Mouse (Mus musculus): ENCODE data around the gene Trpt1. TPM values are rescaled to one million over a fixed set of nuclear protein-coding genes. Genes with fewer than 3 reads are reported as not detected.
A peak's percentile ranks its signal among the peaks of the same experiment; 100 is the strongest.

Gene Trpt1
- total and polyA plus RNA-seq, 2 experiments from 2014 or later = 28.4 to 32.0 TPM

DNA sequence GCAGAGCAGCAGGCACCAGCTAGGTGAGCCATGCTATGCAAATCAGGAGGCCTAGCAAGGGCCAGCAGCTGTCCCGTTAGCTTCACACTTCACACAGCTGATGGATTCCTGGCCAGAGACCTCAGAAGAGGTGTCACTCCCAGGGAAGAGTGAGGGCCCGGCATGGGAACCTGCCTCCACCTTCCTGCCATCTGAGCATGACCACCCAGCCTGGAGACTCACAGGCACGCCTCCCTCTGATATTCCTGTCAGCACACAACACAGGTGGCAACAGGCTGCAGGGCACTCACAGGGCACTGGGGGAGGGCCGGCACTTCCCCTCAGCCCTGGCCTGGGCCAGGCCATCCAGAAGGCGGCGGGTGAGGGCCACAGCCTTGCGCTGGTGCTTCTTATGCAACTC, 40.5 kb upstream of the Trpt1 start:
- peak; percentile 75 for DNase-seq (ENCODE audit: low spot score)
- peak; percentile 35 for TF ChIP-seq CTCF (IDR thresholded peaks at IDR 0.05; ENCODE audit: low read depth)
- no peak; the same call in 1 of the 2 replicates for TF ChIP-seq EP300 (IDR thresholded peaks at IDR 0.05; ENCODE audit: low read depth)
- 34% methylated on average over 7 of the region's 7 CpGs for WGBS
- H3K27ac ChIP-seq (ENCODE audit: low read depth) = peak overlapping the region; percentile 54
- peaks cover 39% of the 10 kb centered on the region for H3K36me3 ChIP-seq (replicated peaks; ENCODE audit: control insufficient read depth, insufficient read depth, low read length)
- peaks cover 30% of the 10 kb centered on the region for H3K4me1 ChIP-seq (ENCODE audit: control insufficient read depth, insufficient read depth)
- peak; percentile 53 for ATAC-seq (ENCODE audit: insufficient read depth, low read depth)
- H3K4me3 ChIP-seq (ENCODE audit: low read depth, low read length) = no peak overlapping the region
- H3K27me3 ChIP-seq (ENCODE audit: control insufficient read depth, insufficient read depth, low read length) = no peaks in the 10 kb centered on the region
- 0 out of 2 replicates have a peak overlapping the region, but pooled peaks have one; percentile 29 for H3K9ac ChIP-seq (replicated peaks; ENCODE audit: low read depth, low read length)
- no peaks in the 10 kb centered on the region for H3K9me3 ChIP-seq (replicated peaks; ENCODE audit: control insufficient read depth, low read length)
- no peak overlapping the region for H3K4me2 ChIP-seq (ENCODE audit: low read depth, low read length)

DNA sequence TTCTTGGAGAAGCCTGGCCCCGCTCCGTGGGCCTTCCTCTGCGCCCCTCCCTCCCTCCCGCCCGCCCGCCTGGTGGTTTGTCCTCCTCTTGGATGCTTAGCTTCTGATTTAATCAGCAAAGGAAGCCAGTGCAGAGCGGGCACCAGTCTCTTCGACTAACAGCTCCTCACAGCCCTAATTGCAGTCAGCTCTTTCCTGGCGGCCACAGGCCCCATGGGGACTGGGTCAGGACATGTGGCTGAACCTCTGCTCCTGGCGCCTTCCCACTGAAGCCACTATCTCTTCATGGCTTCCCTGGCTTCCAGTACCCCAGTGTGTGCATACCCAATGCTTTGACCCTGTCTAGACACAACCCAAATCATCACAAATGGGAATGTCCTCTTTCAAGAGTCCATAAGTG, 39.5 kb upstream of the Trpt1 start:
- 75% methylated on average over 10 of the region's 10 CpGs for whole genome bisulfite sequencing
- H3K9ac ChIP-seq (replicated peaks; ENCODE audit: low read depth, low read length) = no peak overlapping the region
- peaks cover 42% of the 10 kb centered on the region for H3K36me3 ChIP-seq (replicated peaks; ENCODE audit: control insufficient read depth, insufficient read depth, low read length)

DNA sequence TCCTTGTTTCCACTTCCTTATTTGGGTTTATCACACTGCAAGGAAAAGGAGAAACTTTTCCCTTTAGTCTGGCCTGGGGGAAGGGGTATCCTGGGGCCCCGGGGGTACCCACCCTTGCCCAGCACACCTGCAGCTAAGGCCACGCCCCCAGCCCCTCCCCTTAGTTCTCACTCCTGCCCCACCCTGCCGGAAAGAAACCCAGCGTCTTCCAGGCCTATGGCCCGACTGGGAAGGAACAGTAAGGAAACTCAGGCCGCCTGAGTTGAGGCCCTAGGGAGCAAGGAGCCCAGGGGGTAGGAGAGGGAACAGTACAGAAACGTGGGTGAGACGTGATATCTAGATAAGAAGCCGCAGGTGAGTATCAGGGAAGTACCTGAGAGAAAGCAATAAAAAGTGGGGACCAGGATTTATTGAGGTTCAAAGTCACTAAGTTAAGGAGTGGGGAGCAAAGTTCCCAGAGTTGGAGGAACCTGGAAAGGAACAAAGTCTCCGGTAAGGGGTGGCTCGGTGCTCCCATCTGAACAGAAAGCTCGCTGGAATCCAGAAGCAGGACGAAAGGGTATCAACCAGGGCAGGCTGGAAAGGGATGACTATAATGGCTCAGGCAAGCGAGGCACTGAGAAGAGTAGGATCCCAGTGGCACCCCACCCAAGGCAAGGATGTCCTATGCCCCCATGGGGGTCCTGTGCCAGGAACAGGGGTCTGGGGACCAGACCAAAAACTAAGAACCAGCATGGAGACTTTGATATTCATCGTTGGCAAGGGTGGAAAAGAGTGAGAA, 27.2 kb upstream of the Trpt1 start:
- DNase-seq (ENCODE audit: low spot score) (no peak), ATAC-seq (ENCODE audit: insufficient read depth, low read depth) (no peak)
- peaks cover 11% of the 10 kb centered on the region; the same call in 1 of the 2 replicates for H3K4me1 ChIP-seq (ENCODE audit: control insufficient read depth, insufficient read depth)
- H3K36me3 ChIP-seq (replicated peaks; ENCODE audit: control insufficient read depth, insufficient read depth, low read length) = peaks cover 23% of the 10 kb centered on the region
- TF ChIP-seq EP300 (IDR thresholded peaks at IDR 0.05; ENCODE audit: low read depth) = no peak
- no peak for TF ChIP-seq CTCF (IDR thresholded peaks at IDR 0.05; ENCODE audit: low read depth)
- no peaks in the 10 kb centered on the region for H3K27me3 ChIP-seq (ENCODE audit: control insufficient read depth, insufficient read depth, low read length)
- peak overlapping the region; percentile 81 for H3K4me2 ChIP-seq (ENCODE audit: low read depth, low read length)
- H3K27ac ChIP-seq (ENCODE audit: low read depth) = no peak overlapping the region
- peak overlapping the region; percentile 67 for H3K4me3 ChIP-seq (ENCODE audit: low read depth, low read length)
- peak overlapping the region; percentile 56; the same call in 1 of the 2 replicates for H3K9ac ChIP-seq (replicated peaks; ENCODE audit: low read depth, low read length)
- WGBS = 23% methylated on average over 15 of the region's 15 CpGs
- no peaks in the 10 kb centered on the region for H3K9me3 ChIP-seq (replicated peaks; ENCODE audit: control insufficient read depth, low read length)

More for the DNA sequence above, 39.5 kb upstream of the Trpt1 start:
- Histone ChIP-seq H3K27ac (ENCODE audit: low read depth) (no peak overlapping the region), H3K9me3 (replicated peaks; ENCODE audit: control insufficient read depth, low read length) (no peaks in the 10 kb centered on the region), H3K4me1 (ENCODE audit: control insufficient read depth, insufficient read depth) (peaks cover 30% of the 10 kb centered on the region), H3K27me3 (ENCODE audit: control insufficient read depth, insufficient read depth, low read length) (no peaks in the 10 kb centered on the region), H3K4me3 (ENCODE audit: low read depth, low read length) (no peak overlapping the region), H3K4me2 (ENCODE audit: low read depth, low read length) (no peak overlapping the region)
- DNase-seq (ENCODE audit: low spot score) (no peak), ATAC-seq (ENCODE audit: insufficient read depth, low read depth) (no peak)
- TF ChIP-seq CTCF (IDR thresholded peaks at IDR 0.05; ENCODE audit: low read depth) = no peak
- TF ChIP-seq EP300 (IDR thresholded peaks at IDR 0.05; ENCODE audit: low read depth) = no peak

DNA sequence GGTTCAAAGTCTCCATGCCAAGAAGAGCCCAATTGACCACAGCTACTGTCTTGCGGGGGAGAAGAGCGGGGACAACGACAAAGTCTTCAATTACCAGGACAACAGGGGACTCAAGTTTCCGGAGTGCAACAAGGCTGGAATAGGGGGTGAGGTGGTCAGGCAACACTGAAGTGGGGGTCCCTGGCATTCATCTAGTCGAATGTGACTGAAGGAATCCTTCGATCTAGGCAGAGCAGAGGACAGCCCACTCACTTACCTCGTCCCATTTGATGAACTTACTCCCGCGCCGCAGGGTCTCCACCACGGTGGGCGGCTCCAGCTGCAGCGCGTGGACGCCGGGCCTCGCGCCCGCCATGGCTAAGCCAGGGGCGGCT, 26.7 kb upstream of the Trpt1 start:
- no peak; the same call in 1 of the 2 replicates for ATAC-seq (ENCODE audit: insufficient read depth, low read depth)
- DNase-seq (ENCODE audit: low spot score) = no peak
- Histone ChIP-seq H3K27me3 (ENCODE audit: control insufficient read depth, insufficient read depth, low read length) (no peaks in the 10 kb centered on the region), H3K27ac (ENCODE audit: low read depth) (no peak overlapping the region), H3K9me3 (replicated peaks; ENCODE audit: control insufficient read depth, low read length) (no peaks in the 10 kb centered on the region), H3K4me2 (ENCODE audit: low read depth, low read length) (peak overlapping the region; percentile 81), H3K9ac (replicated peaks; ENCODE audit: low read depth, low read length) (peak overlapping the region; percentile 56; the same call in 1 of the 2 replicates), H3K36me3 (replicated peaks; ENCODE audit: control insufficient read depth, insufficient read depth, low read length) (peaks cover 23% of the 10 kb centered on the region), H3K4me1 (ENCODE audit: control insufficient read depth, insufficient read depth) (peaks cover 14% of the 10 kb centered on the region; the same call in 1 of the 2 replicates), H3K4me3 (ENCODE audit: low read depth, low read length) (peak overlapping the region; percentile 67)
- WGBS = 2% methylated on average over 13 of the region's 20 CpGs
- TF ChIP-seq EP300 (IDR thresholded peaks at IDR 0.05; ENCODE audit: low read depth) = no peak
- TF ChIP-seq CTCF (IDR thresholded peaks at IDR 0.05; ENCODE audit: low read depth) = no peak

DNA sequence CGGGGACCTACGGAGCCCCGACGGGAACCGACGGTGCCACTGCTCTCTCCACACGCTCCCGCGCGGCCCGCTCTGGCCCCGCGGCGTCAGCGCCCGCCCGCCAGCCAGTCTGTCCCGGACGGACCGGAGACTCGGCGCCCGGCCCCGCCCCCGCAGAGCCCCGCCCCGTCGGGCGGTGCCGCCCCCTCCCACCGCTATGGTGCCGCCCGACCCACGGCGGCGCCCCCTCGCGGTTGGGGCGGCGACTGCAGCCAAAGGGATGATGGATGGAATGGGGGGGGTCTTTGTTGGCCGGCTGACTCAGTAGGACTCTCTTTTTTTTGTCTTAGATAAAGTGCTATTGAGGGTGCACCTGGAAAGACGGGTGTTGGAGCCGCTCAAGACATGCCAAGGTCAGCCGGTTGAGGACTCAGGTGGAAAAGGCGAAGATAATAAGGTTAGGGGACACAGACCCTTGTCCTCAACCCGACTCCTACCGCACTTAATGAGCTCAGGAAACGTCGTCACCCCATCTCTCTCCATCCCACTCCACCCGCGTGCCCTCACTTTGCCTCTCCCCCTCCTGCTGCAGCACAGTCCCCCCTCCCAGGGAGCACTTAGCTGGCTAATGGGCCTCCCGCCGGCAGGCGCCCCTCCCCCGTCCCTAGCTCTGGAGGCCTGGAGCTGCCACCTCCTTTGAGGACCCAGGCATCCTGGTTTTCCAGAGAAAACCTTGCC, 26.1 kb upstream of the Trpt1 start:
- peak; percentile 65 for TF ChIP-seq CTCF (IDR thresholded peaks at IDR 0.05; ENCODE audit: low read depth)
- no peak for TF ChIP-seq EP300 (IDR thresholded peaks at IDR 0.05; ENCODE audit: low read depth)
- Histone ChIP-seq H3K9ac (replicated peaks; ENCODE audit: low read depth, low read length) (peak overlapping the region; percentile 56; the same call in 1 of the 2 replicates), H3K4me2 (ENCODE audit: low read depth, low read length) (peak overlapping the region; percentile 81), H3K9me3 (replicated peaks; ENCODE audit: control insufficient read depth, low read length) (no peaks in the 10 kb centered on the region), H3K27me3 (ENCODE audit: control insufficient read depth, insufficient read depth, low read length) (no peaks in the 10 kb centered on the region), H3K27ac (ENCODE audit: low read depth) (no peak overlapping the region), H3K4me3 (ENCODE audit: low read depth, low read length) (peak overlapping the region; percentile 67), H3K36me3 (replicated peaks; ENCODE audit: control insufficient read depth, insufficient read depth, low read length) (peaks cover 17% of the 10 kb centered on the region), H3K4me1 (ENCODE audit: control insufficient read depth, insufficient read depth) (peaks cover 14% of the 10 kb centered on the region; the same call in 1 of the 2 replicates)
- WGBS = 1% methylated on average over 49 of the region's 55 CpGs
- DNase-seq (ENCODE audit: low spot score) = peak; percentile 45
- peak; percentile 66 for ATAC-seq (ENCODE audit: insufficient read depth, low read depth)

All from heart, postnatal 0 days (tissue).